Mouse (Mus musculus) testis, adult 10 weeks (tissue): ENCODE results near the gene Rbmxl2. TPM values are rescaled to one million over a fixed set of nuclear protein-coding genes. Genes with fewer than 3 reads are reported as not detected.

Source experiments
- polyA plus RNA-seq: library from polyadenylated mRNA; stranded (reverse); fragments of 350-450 nt; fragmentation: Illumina TruSeq; extraction: RNeasy Lipid Tissue Mini Kit (QIAGEN cat#74804); gene quantifications from one replicate; pipeline ENCODE4 v1.2.3, GENCODE M21; 2014; ENCODE audit warnings: low read depth, low replicate concordance

The Rbmxl2 gene
- polyA plus RNA-seq = 12.4 TPM

GRCm38 (mm10) chr7:107209204-107209860 lies at the start of gene Rbmxl2:
TSS of gene Rbmxl2 (plus strand) at chr7:107209445.

GRCm38 (mm10) chr7:107166690-107167089 lies 42.6 kb upstream of the Rbmxl2 start, which contains the start of gene Nlrp14:
TSS of gene Nlrp14 (plus strand) at chr7:107166990.

Other genes starting within 250 kb of the Rbmxl2 start
- gene Olfr6, start 245.5 kb upstream of the Rbmxl2 start, polyA plus RNA-seq = 0.07 TPM
- gene Olfr711, start 234.0 kb upstream of the Rbmxl2 start, polyA plus RNA-seq = not detected
- not detected for gene Olfr2, start 203.4 kb upstream of the Rbmxl2 start, polyA plus RNA-seq
- not detected for gene Olfr713, start 178.3 kb upstream of the Rbmxl2 start, polyA plus RNA-seq
- gene Olfr714, start 138.5 kb upstream of the Rbmxl2 start, polyA plus RNA-seq = not detected
- gene Olfr17, start 116.2 kb upstream of the Rbmxl2 start, polyA plus RNA-seq = not detected
- gene Olfr715b, start 99.1 kb upstream of the Rbmxl2 start, polyA plus RNA-seq = 0.04 TPM
- gene Olfr715, start 78.4 kb upstream of the Rbmxl2 start, polyA plus RNA-seq = not detected
- gene Olfr716, start 71.1 kb upstream of the Rbmxl2 start, polyA plus RNA-seq = 0.07 TPM
- 471 TPM for gene Nlrp14, start 42.5 kb upstream of the Rbmxl2 start, polyA plus RNA-seq
- gene Syt9, start 161.3 kb downstream of the Rbmxl2 start, polyA plus RNA-seq = 3.6 TPM